Mouse (Mus musculus) adrenal gland (tissue): ENCODE measurements around the gene Rnft2.

Experiments
- intact Hi-C: fragments of 180-260 bp; cut with DNase I; formaldehyde crosslinking; loops from one replicate; pipeline ENCODE4 v1.15.1; 2025

The Rnft2 gene

GRCm38 (mm10) chr5:118256981-118257380 lies 12.1 kb upstream of the Rnft2 start:
- intact Hi-C loops = no loop called here

DNA sequence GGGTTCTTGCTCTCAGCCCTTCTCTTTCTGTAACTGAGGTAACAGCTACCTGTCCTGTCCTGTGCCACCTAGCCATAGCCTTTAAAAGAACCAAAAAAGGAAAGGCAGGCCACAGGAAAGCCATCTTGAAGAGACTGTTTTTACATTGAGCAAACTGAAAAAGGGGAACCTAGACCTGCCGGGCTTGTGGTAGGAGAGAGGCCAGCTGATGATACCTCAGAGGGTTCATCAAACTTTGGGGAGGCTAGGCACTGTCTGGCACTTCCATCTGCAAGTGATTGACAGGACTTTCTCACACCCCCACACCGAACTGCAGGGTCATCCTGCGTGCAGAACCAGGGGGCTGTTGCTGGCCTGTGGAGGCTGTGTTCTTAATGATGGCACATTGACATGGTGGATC lies 8.6 kb upstream of the Rnft2 start:
- intact Hi-C loops = no loop called here

- intact Hi-C loops = no loop called here
Measured at GRCm38 (mm10) chr5:118250987-118251386, 6.1 kb upstream of the Rnft2 start.

DNA sequence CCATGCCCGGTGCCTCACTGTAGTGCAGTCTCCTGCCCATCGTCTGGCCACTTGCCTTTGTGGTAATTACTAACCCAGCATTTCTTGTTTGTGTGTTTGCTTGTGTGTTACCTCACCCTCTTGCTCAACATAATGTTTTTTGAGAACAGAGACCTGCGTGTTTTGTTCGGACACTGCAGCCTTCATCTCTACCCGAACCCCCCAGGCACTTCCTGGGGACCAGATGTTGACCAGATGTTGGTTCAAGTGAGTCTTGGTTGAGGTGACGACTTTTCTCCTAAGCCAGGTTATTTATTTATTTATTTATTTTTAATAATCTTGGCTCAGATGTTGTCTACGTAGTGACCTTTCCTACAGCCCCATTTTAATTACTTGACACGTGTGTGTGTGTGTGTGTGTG lies 2.5 kb upstream of the Rnft2 start:
- intact Hi-C loops = loop anchor here (5.0 kb wide), 1 partner anchor 90 kb away; the partner anchor contains the start of gene Fbxw8

DNA sequence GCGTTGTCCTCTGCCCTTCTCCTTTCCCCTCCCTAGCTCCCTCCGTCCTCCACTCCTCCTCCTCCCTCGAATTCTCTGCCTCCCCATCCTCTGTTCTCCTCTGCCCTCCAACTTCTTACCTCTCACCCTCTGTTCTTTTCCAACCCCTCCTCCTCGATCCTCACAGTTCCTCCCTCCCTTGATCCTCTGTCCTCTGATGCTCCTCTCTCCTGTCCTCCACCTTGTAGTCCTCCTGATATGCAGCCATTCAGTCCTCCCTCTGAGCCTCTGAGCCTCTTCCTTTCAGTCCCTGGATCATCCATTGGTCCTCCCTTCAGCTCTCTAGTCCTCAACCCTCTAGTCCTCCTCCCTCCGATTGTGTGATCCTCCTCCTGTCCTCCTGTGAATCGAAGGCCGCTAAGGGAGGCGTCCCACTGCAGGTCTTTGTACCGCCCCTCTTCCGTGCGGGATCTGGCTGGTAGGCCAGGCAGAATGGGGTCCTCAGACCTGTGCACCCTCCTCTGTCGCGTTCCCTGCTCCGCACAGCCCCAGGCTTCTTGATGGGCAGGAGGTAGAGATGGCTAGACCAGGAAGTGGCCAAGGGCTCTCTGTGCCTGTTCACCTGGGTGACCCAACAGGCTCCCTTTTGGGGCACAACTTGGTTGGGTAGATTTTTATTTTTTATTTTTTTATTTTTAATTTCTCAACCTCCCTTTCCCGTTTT lies 841 bp upstream of the Rnft2 start:
- intact Hi-C loops = loop anchor here (5.0 kb wide), 1 partner anchor 88 kb away; the partner anchor contains the start of gene Fbxw8

- intact Hi-C loops = no loop called here
Measured at GRCm38 (mm10) chr5:118239671-118240070, 5.2 kb downstream of the Rnft2 start.

- intact Hi-C loops = no loop called here
Measured at GRCm38 (mm10) chr5:118236891-118237290, 8.0 kb downstream of the Rnft2 start.

DNA sequence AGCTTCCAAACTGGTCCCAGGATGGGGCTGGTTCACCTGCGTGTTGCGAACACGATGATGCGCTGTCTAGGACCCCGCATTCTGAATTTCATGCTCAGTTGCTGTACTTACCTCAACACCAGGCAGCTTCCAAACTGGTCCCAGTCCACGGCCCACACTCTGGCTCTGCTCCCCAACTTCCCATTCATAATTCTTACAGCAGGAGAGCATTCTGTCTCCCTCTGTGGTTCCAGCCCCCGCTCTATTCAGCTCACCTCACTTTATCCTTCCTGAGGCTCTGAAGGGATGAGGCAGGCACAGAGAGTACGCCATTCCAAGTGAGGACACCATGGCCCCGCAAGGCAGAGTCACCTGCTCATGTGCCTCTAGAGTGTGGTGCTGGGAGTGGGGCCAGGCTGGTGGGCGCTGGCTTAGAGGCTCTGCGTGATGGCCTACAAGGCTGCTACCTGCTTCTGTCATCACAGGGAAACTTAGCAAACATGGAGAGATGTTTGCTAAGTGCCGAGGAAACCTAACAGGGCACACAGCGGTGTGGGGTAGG lies 14.8 kb downstream of the Rnft2 start:
- intact Hi-C loops = no loop called here

DNA sequence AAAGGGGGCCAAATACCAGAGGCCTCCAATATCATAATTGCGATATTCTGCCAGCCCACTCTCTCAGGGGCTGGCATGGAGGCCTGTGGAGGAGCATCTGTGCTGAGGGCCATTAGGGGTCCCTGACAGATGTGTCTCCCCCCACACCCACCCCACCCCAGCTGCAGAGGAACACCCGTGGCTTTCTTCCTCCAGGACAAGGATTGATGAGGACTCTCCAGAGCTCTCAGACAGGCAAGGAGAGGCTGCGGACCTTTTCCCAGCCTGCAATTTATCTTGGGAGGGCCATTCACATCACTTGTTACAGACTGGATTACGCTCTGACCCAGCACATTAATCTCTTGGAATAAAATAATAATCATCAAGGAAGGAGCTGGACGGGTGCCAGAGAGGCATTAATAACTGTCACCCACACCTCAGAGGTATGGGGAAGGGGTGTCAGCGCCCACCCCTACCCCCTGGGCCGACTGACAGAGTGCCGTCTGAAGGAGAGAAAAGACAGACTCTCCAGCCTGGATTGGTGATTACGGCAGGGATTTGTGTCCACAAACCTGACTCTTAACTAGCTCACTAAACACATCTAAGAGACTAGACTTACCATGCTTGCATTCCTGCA lies 21.7 kb downstream of the Rnft2 start:
- intact Hi-C loops = no loop called here

- intact Hi-C loops = no loop called here
Measured at GRCm38 (mm10) chr5:118217410-118217809, 27.5 kb downstream of the Rnft2 start.

DNA sequence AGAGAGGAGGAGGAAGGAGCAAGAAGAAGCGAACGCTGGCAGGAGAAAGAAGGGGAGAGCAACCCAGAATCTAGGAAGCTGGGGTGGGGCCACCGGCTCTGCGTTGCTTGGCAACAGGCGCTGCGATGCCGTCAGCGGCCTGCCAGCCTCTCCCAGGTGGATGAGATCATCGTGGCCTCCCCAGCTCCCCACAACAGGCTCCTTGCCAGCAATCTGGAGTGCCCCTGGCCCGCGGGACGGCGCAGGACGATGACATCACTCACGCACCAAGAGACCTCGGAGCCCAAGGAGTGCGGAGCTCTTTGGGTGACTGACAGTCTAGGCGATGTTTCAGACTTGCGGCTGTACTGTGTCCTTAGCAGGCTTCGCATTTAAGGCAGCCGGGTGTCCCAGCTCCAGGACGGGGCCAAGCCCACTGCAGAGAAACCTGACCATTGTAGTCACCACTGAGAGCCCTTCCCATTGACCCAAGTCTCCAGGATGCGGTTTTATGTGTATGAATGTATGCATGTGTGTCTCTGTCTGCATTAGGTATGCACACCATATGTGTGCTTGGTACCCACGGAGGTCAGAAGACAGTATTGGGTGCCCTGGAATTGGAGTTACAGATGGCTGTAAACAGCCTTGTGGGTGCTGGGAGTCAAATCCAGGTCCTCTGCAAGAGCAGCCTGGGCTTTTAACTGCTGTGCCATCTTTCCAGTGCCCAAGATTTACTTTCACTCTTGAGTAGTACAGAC lies 30.3 kb downstream of the Rnft2 start:
- intact Hi-C loops = no loop called here

GRCm38 (mm10) chr5:118214012-118214411 lies 30.9 kb downstream of the Rnft2 start:
- intact Hi-C loops = no loop called here

GRCm38 (mm10) chr5:118205852-118206251 lies 39.1 kb downstream of the Rnft2 start:
- intact Hi-C loops = no loop called here

DNA sequence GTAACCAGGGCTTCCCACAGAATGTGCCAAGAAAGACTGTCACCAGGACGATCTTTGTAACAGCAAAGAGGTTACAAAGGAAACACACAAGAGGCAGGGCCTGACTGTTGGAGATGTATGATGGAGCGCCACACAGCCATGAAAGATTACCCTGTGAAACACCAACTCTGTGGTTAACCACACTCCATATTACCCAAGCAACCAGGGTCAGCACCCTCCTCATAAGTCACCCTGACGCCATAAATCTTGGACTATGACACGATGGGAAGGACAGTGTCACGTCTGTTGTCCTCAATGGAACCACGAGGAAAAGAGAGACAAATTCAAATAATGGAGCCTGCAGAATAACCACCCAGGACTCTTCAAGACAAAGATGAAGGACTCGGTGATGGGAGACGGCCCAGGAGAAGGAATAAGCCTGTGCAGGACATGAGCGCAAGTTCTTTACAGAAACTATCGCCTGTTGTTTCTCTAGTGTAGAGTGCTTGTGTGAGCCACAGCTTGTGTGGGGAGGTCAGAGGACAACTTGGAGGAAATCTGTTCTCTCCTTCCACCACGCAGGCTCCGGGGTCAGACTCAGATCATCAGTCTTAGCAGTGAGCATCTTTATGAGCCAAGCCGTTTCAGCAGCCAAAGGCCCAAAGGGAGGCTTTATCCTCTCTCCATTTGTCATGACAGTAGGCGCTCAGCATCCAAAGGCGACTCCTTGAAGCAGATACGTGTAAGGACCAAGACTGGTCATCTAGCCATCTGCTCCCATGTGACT lies 40.1 kb downstream of the Rnft2 start:
- intact Hi-C loops = no loop called here

- intact Hi-C loops = no loop called here
Measured at GRCm38 (mm10) chr5:118199670-118200069, 45.2 kb downstream of the Rnft2 start.

DNA sequence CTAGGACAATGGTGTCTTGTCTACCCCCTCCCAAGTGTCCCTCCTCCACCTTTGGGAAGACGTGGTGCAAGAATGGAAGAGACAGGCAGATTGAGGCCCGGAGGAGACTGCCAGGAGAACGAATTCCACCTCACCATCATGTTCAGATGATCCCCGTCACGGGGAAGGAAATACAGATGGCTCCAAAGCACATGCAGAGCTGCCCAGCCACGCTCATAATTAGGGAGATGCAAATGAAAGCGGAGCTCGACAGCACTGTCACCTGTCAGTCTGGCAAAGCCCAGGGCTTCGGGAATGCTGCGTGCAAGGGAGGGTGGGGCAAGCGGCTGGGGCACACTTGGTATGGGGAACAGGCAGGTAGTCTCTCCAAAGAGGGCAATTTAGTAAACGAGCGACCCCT lies 47.5 kb downstream of the Rnft2 start:
- intact Hi-C loops = no loop called here

DNA sequence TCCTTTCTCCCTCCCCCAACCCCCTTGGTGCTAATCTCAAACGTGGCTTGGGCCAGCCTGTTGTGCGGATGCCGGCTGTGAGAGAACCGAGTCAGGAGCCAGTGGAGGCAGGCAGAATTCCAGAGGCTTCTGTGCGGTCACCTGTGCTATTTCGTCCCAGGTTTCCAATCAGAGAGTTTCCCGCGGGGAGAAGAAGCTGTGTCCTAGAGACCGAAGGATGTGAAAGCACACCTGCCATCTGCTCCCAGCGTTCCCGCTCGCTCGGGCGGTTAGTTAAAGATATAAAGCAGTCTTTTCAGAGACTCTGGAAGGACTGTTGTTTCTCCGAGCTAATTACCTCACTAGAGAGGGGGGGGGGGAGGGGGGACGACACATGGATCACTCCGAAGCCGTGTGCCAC lies 52.7 kb downstream of the Rnft2 start:
- intact Hi-C loops = no loop called here

DNA sequence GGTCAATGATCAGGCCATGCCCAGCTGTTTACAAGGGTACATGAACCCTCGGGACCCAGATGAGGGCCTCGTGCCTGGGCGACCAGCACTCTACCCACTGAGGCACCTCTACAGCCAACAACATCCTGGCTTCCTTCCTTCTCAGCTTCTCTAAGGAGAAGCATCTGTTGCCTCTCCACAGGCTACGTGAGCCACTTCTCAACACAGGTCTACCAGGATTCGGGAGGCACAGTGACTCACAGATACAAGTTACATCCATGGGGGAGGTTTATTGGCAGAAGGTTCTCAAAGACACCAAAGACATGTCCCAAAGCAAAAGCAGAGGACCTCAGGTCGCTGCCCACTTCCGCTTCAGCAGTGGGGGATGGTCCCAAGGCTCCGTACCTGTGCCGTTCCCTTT lies 54.4 kb downstream of the Rnft2 start:
- intact Hi-C loops = no loop called here

- intact Hi-C loops = no loop called here
Measured at GRCm38 (mm10) chr5:118188356-118188755, 56.6 kb downstream of the Rnft2 start.

DNA sequence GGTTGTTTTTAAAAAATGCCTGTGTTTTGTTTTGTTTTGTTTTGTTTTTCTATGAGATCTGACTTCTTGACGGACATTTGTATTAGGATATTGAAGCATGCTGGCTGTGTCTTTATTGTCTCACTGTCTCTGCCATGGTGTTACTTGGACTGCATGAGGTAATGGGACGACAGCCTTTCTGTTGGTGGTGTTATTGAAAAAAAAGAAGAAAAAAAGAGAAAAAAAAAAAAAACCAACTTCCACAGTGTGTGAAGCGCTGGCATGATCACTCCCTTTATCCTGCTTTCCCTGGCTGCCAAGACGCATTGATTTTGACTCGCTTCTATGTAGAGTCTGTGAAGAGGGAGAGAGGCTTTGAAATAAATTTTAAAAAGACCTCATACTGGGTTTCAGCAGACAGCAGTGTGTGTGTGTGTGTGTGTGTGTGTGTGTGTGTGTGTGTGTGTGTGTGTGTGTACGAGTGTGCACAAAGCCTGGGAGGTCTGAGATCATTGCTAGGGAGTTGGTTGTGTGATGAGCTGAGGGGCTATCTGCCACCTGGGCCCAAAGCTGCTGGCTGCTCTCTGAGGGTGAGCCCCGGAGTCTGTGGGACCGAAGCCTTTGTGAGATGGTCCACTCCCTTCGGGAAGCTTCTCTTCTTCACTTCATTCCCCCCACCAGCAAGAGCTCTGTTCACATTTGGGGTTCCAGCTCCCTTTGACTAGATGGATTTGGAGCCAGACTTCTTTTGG lies 57.8 kb downstream of the Rnft2 start:
- intact Hi-C loops = no loop called here

DNA sequence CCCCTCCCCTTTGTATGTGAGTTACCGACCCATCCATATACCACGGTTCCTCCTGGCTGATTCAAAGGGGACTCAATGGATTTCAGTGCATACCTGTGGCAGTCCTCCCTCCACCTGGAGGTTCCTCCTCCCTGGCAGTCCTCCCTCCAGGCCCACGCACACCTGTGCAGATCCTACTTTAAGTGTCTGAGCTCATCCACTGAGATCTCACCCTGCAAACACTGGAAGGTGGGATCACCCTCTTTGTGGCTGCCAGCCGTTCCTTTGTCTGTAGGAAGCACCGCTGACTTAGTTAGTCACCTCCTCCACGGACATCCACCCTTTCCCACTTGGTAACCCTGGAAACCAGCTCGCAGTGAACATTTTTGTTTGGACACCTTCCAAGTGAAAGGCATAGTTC lies 67.3 kb downstream of the Rnft2 start:
- intact Hi-C loops = no loop called here
